Mouse (Mus musculus) stomach, embryonic 15.5 days (tissue): ENCODE measurements around the gene Cd3g. TPM values are rescaled to one million over a fixed set of nuclear protein-coding genes. Genes with fewer than 3 reads are reported as not detected.

ENCODE experiments used
- ATAC-seq: fragments of 200-750 bp; cut with Nextera tagmentation; 2 replicates; pipeline ENCODE4 v1.8.0; 2017; ENCODE audit warnings: low read depth, moderate number of reproducible peaks, moderate TSS enrichment; ENCODE audit not compliant: insufficient read depth, low FRiP score
- H3K27ac ChIP-seq: fragments of 300-500 bp; sonication (generic); 2 replicates; pipeline ENCODE4 v1.5.1; 2015; ENCODE audit warnings: mild to moderate bottlenecking, inconsistent platforms
- H3K27me3 ChIP-seq: fragments of 300-500 bp; sonication (generic); replicated peaks from 2 replicates; pipeline ENCODE4 v1.6.1; 2015; ENCODE audit warnings: inconsistent platforms
- H3K36me3 ChIP-seq: fragments of 300-500 bp; sonication (generic); 2 replicates; pipeline ENCODE4 v1.6.1; 2015; ENCODE audit warnings: inconsistent platforms
- H3K4me1 ChIP-seq: fragments of 300-500 bp; sonication (generic); 2 replicates; pipeline ENCODE4 v1.6.1; 2015; ENCODE audit warnings: inconsistent platforms
- H3K4me2 ChIP-seq: fragments of 300-500 bp; sonication (generic); 2 replicates; pipeline ENCODE4 v1.6.1; 2015; ENCODE audit warnings: mild to moderate bottlenecking, inconsistent platforms
- H3K4me3 ChIP-seq: fragments of 300-500 bp; sonication (generic); replicated peaks from 2 replicates; pipeline ENCODE4 v1.5.1; 2015; ENCODE audit warnings: inconsistent platforms
- H3K9ac ChIP-seq: fragments of 300-500 bp; sonication (generic); 2 replicates; pipeline ENCODE4 v1.6.1; 2015; ENCODE audit warnings: inconsistent platforms
- H3K9me3 ChIP-seq: fragments of 300-500 bp; sonication (generic); 2 replicates; pipeline ENCODE4 v1.6.1; 2016; ENCODE audit warnings: inconsistent platforms
- WGBS: fragments of 180-500 bp; shearing (Covaris S2); methylation state at CpG from one replicate; pipeline ENCODE4 v1.1.7; 2015; 5-methylcytosine and 5-hydroxymethylcytosine counted together
- polyA plus RNA-seq: library from polyadenylated mRNA; unstranded; fragments of >200 nt; fragmentation: Nextera tagmentation; extraction: Ambion mirVana; gene quantifications from 2 replicates; pipeline ENCODE4 v1.2.1, GENCODE M21; 2015

Gene Cd3g
- 0.43 and 1.0 TPM in 2 replicates for polyA plus RNA-seq

- no peak for ATAC-seq
- Histone ChIP-seq H3K27ac (no peak within 1 kb of the TSS), H3K9ac (no peak within 1 kb of the TSS), H3K4me3 (no peak within 1 kb of the TSS), H3K27me3 (no peaks in the 10 kb centered on the region), H3K9me3 (no peaks in the 10 kb centered on the region), H3K36me3 (no peaks in the 10 kb centered on the region), H3K4me1 (no peaks in the 10 kb centered on the region), H3K4me2 (no peak within 1 kb of the TSS)
- 60% methylated on average over 3 of the region's 3 CpGs for WGBS
These were observed at the start of gene Cd3g for GRCm38 (mm10) chr9:44980242-44980641. Gene Cd3g, minus strand, starts transcription at chr9:44980431.

- H3K4me1 ChIP-seq: no peaks in the 10 kb centered on the region
- no peak for ATAC-seq
- 62% methylated on average over 8 of the region's 8 CpGs for WGBS
- H3K4me2 ChIP-seq: no peak overlapping the region
- no peaks in the 10 kb centered on the region for H3K9me3 ChIP-seq
- 0 out of 2 replicates have a peak, but pooled peaks cover 6% of the 10 kb centered on the region for H3K27me3 ChIP-seq
- no peaks in the 10 kb centered on the region for H3K36me3 ChIP-seq
- no peak overlapping the region for H3K27ac ChIP-seq
- no peak overlapping the region for H3K9ac ChIP-seq
- no peak overlapping the region for H3K4me3 ChIP-seq
These were observed 47.1 kb upstream of the Cd3g start for GRCm38 (mm10) chr9:45027376-45027775.

GRCm38 (mm10) chr9:45024187-45024586, 44.0 kb upstream of the Cd3g start:
- Histone ChIP-seq H3K27ac (no peak overlapping the region), H3K9me3 (no peaks in the 10 kb centered on the region), H3K4me1 (no peaks in the 10 kb centered on the region), H3K36me3 (no peaks in the 10 kb centered on the region), H3K9ac (no peak overlapping the region), H3K4me3 (no peak overlapping the region), H3K27me3 (0 out of 2 replicates have a peak, but pooled peaks cover 5% of the 10 kb centered on the region), H3K4me2 (no peak overlapping the region)
- WGBS: 71% methylated on average over 2 of the region's 2 CpGs
- no peak for ATAC-seq

- Histone ChIP-seq H3K36me3 (no peaks in the 10 kb centered on the region), H3K9me3 (no peaks in the 10 kb centered on the region), H3K4me1 (no peaks in the 10 kb centered on the region), H3K9ac (no peak overlapping the region), H3K4me2 (no peak overlapping the region), H3K4me3 (no peak overlapping the region), H3K27me3 (no peaks in the 10 kb centered on the region), H3K27ac (no peak overlapping the region)
- 57% methylated on average over 3 of the region's 3 CpGs for WGBS
- ATAC-seq: no peak
These were observed 43.4 kb upstream of the Cd3g start for GRCm38 (mm10) chr9:45023638-45024037.

- H3K36me3 ChIP-seq: no peaks in the 10 kb centered on the region
- no peaks in the 10 kb centered on the region for H3K27me3 ChIP-seq
- no peak overlapping the region for H3K9ac ChIP-seq
- no peaks in the 10 kb centered on the region for H3K9me3 ChIP-seq
- WGBS: 8% methylated on average over 3 of the region's 3 CpGs
- no peak overlapping the region for H3K4me3 ChIP-seq
- ATAC-seq: no peak
- no peak overlapping the region for H3K27ac ChIP-seq
- H3K4me2 ChIP-seq: no peak overlapping the region
- no peaks in the 10 kb centered on the region for H3K4me1 ChIP-seq
These were observed 42.6 kb upstream of the Cd3g start for GRCm38 (mm10) chr9:45022800-45023199.

GRCm38 (mm10) chr9:45018031-45018430, 37.8 kb upstream of the Cd3g start:
- Histone ChIP-seq H3K27me3 (no peaks in the 10 kb centered on the region), H3K27ac (no peak overlapping the region), H3K4me2 (no peak overlapping the region), H3K9ac (no peak overlapping the region), H3K4me1 (no peaks in the 10 kb centered on the region), H3K9me3 (no peaks in the 10 kb centered on the region), H3K36me3 (no peaks in the 10 kb centered on the region), H3K4me3 (no peak overlapping the region)
- ATAC-seq: no peak
- WGBS: 65% methylated on average over 11 of the region's 11 CpGs

- Histone ChIP-seq H3K4me1 (no peaks in the 10 kb centered on the region), H3K27me3 (no peaks in the 10 kb centered on the region), H3K9ac (no peak overlapping the region), H3K27ac (no peak overlapping the region), H3K4me2 (no peak overlapping the region), H3K9me3 (no peaks in the 10 kb centered on the region), H3K4me3 (no peak overlapping the region), H3K36me3 (no peaks in the 10 kb centered on the region)
- 70% methylated on average over 3 of the region's 3 CpGs for WGBS
- no peak for ATAC-seq
These were observed 35.6 kb upstream of the Cd3g start for GRCm38 (mm10) chr9:45015841-45016240.

GRCm38 (mm10) chr9:45014879-45015278, 34.6 kb upstream of the Cd3g start:
- Histone ChIP-seq H3K36me3 (no peaks in the 10 kb centered on the region), H3K9me3 (no peaks in the 10 kb centered on the region), H3K4me3 (no peak overlapping the region), H3K4me1 (no peaks in the 10 kb centered on the region), H3K4me2 (no peak overlapping the region), H3K27me3 (no peaks in the 10 kb centered on the region), H3K27ac (no peak overlapping the region), H3K9ac (no peak overlapping the region)
- ATAC-seq: no peak
- 57% methylated on average over 2 of the region's 2 CpGs for WGBS

- no peak overlapping the region for H3K9ac ChIP-seq
- H3K27me3 ChIP-seq: no peaks in the 10 kb centered on the region
- no peak overlapping the region for H3K4me2 ChIP-seq
- no peak for ATAC-seq
- H3K27ac ChIP-seq: no peak overlapping the region
- no peak overlapping the region for H3K4me3 ChIP-seq
- H3K4me1 ChIP-seq: no peaks in the 10 kb centered on the region
- H3K36me3 ChIP-seq: no peaks in the 10 kb centered on the region
- no peaks in the 10 kb centered on the region for H3K9me3 ChIP-seq
- WGBS: 34% methylated on average over 6 of the region's 6 CpGs
These were observed 31.1 kb upstream of the Cd3g start for GRCm38 (mm10) chr9:45011291-45011690.

- H3K36me3 ChIP-seq: no peaks in the 10 kb centered on the region
- no peak overlapping the region for H3K4me2 ChIP-seq
- H3K27me3 ChIP-seq: no peaks in the 10 kb centered on the region
- H3K9ac ChIP-seq: no peak overlapping the region
- H3K27ac ChIP-seq: no peak overlapping the region
- no peak for ATAC-seq
- no peak overlapping the region for H3K4me3 ChIP-seq
- 69% methylated on average over 4 of the region's 4 CpGs for WGBS
- no peaks in the 10 kb centered on the region for H3K9me3 ChIP-seq
- no peaks in the 10 kb centered on the region for H3K4me1 ChIP-seq
These were observed 30.2 kb upstream of the Cd3g start for GRCm38 (mm10) chr9:45010461-45010860.

- no peak within 1 kb of the TSS for H3K4me2 ChIP-seq
- H3K36me3 ChIP-seq: no peaks in the 10 kb centered on the region
- 79% methylated on average over 19 of the region's 19 CpGs for WGBS
- no peaks in the 10 kb centered on the region for H3K4me1 ChIP-seq
- no peak within 1 kb of the TSS for H3K27ac ChIP-seq
- no peaks in the 10 kb centered on the region for H3K9me3 ChIP-seq
- H3K27me3 ChIP-seq: no peaks in the 10 kb centered on the region
- ATAC-seq: no peak
- H3K4me3 ChIP-seq: no peak within 1 kb of the TSS
- no peak within 1 kb of the TSS for H3K9ac ChIP-seq
These were observed 29.2 kb upstream of the Cd3g start, which contains the start of gene Cd3e for GRCm38 (mm10) chr9:45009180-45010078. Gene Cd3e, minus strand, starts transcription at chr9:45009627.

- H3K9ac ChIP-seq: no peak overlapping the region
- no peaks in the 10 kb centered on the region for H3K4me1 ChIP-seq
- no peak overlapping the region for H3K4me2 ChIP-seq
- ATAC-seq: no peak
- H3K9me3 ChIP-seq: no peaks in the 10 kb centered on the region
- H3K4me3 ChIP-seq: no peak overlapping the region
- H3K27me3 ChIP-seq: no peaks in the 10 kb centered on the region
- no peaks in the 10 kb centered on the region for H3K36me3 ChIP-seq
- no peak overlapping the region for H3K27ac ChIP-seq
- WGBS: 79% methylated on average over 4 of the region's 4 CpGs
These were observed 28.1 kb upstream of the Cd3g start for GRCm38 (mm10) chr9:45008342-45008741.
